In genomic region chr17:24642791-24643343, GRCm38 (mm10) we compare ENCODE assay signal across 25 mouse cellular contexts. TPM values are rescaled to one million over a fixed set of nuclear protein-coding genes. Genes with fewer than 3 reads are reported as not detected.
DNase-seq lines count a peak whose midpoint lies in the region; ATAC-seq and TF ChIP-seq lines count a peak whose summit lies in the region.
"Had no signal": no experiment of that assay in that cellular context is flagged by ENCODE, and none has a peak within 500 bp of the region (broad histone marks: within the 10 kb centered on the region; RNA-seq: fewer than 3 reads in every experiment).

No protein-coding gene starts in this region.

- peak overlapping the region; percentile 99 for H3K27ac ChIP-seq in heart, adult 2 months
- no peak overlapping the region for H3K27ac ChIP-seq in heart, embryonic 11.5 days (ENCODE audit: low read depth, low read length)
- H3K27ac ChIP-seq in kidney, adult 2 months (ENCODE audit: insufficient read depth, low read depth, low read length), result peak overlapping the region; percentile 96
- H3K27ac ChIP-seq in limb, embryonic 10.5 days, result peak overlapping the region; percentile 25
- H3K27ac ChIP-seq: forebrain, embryonic 12.5 days; midbrain, embryonic 12.5 days had no signal

- no peak for DNase-seq in heart, adult 2 months
- DNase-seq in kidney, adult 2 months, result no peak
- DNase-seq in kidney, postnatal 36 days, result no peak
- peak; percentile 10 for DNase-seq in lung, adult 2 months
- no peak for DNase-seq in lung, postnatal 14 days
- DNase-seq in limb, embryonic 10.5 days (ENCODE audit: low spot score), result no peak
- DNase-seq in adrenal gland, postnatal 14 days, result no peak
- DNase-seq: adrenal gland, postnatal 25 days; cerebellum, adult 11-12 months; cerebellum, postnatal 25 days; gastrocnemius, postnatal 14 days; kidney, postnatal 14 days; liver, postnatal 0 days; thymus, postnatal 25 days had no signal

- peak overlapping the region; percentile 68 for H3K4me3 ChIP-seq in heart, adult 2 months
- H3K4me3 ChIP-seq in heart, embryonic 11.5 days (ENCODE audit: low read depth, low read length), result no peak overlapping the region
- H3K4me3 ChIP-seq in kidney, adult 2 months (ENCODE audit: insufficient read depth, low read depth, low read length), result peak overlapping the region; percentile 58
- H3K4me3 ChIP-seq in lung, adult 2 months (replicated peaks; ENCODE audit: extremely low read depth, low read depth, low read length), result peak overlapping the region; percentile 63
- no peak overlapping the region for H3K4me3 ChIP-seq in limb, embryonic 10.5 days
- H3K4me3 ChIP-seq: forebrain, embryonic 12.5 days; limb, embryonic 15.5 days; midbrain, embryonic 12.5 days; neural tube, embryonic 13.5 days had no signal

- H3K79me2 ChIP-seq in heart, adult 2 months (replicated peaks; ENCODE audit: control insufficient read depth, insufficient read depth, low read length), result peaks cover 2% of the 10 kb centered on the region; the same call in 1 of the 2 replicates

- H3K27me3 ChIP-seq in heart, adult 2 months (ENCODE audit: control insufficient read depth, insufficient read depth, low read length), result no peaks in the 10 kb centered on the region
- peaks cover 48% of the 10 kb centered on the region for H3K27me3 ChIP-seq in heart, embryonic 11.5 days (ENCODE audit: control insufficient read depth, insufficient read depth, low read length)
- no peaks in the 10 kb centered on the region for H3K27me3 ChIP-seq in kidney, adult 2 months (replicated peaks; ENCODE audit: control insufficient read depth, insufficient read depth, low read length)
- peaks cover 4% of the 10 kb centered on the region; the same call in 1 of the 2 replicates for H3K27me3 ChIP-seq in limb, embryonic 10.5 days (ENCODE audit: low read depth, poor library complexity, severe bottlenecking)
- H3K27me3 ChIP-seq: forebrain, embryonic 12.5 days; limb, embryonic 15.5 days; neural tube, embryonic 13.5 days had no signal

- peak overlapping the region; percentile 81 for H3K9ac ChIP-seq in heart, adult 2 months (ENCODE audit: low read depth, low read length)
- no peak overlapping the region for H3K9ac ChIP-seq in heart, embryonic 11.5 days (ENCODE audit: low read depth, low read length)
- H3K9ac ChIP-seq: forebrain, embryonic 12.5 days; limb, embryonic 15.5 days; liver, postnatal 0 days; midbrain, embryonic 12.5 days had no signal

- no peak for TF ChIP-seq CTCF in heart, adult 2 months (IDR thresholded peaks at IDR 0.05)
- TF ChIP-seq CTCF in kidney, adult 2 months (conservative IDR thresholded peaks at IDR 0.05; ENCODE audit: insufficient read depth, insufficient read length, low read depth, low read length), result no peak
- TF ChIP-seq CTCF in lung, adult 2 months (IDR thresholded peaks at IDR 0.05; ENCODE audit: insufficient read depth, low read length), result no peak

- H3K9me3 ChIP-seq in heart, embryonic 11.5 days (replicated peaks; ENCODE audit: control insufficient read depth, low read length), result no peaks in the 10 kb centered on the region
- H3K9me3 ChIP-seq in limb, embryonic 10.5 days (replicated peaks), result no peaks in the 10 kb centered on the region
- H3K9me3 ChIP-seq: forebrain, embryonic 12.5 days; limb, embryonic 15.5 days; midbrain, embryonic 12.5 days; neural tube, embryonic 13.5 days had no signal

- H3K36me3 ChIP-seq in heart, adult 2 months (ENCODE audit: control insufficient read depth, insufficient read depth, low read length), result peaks cover 12% of the 10 kb centered on the region
- H3K36me3 ChIP-seq in heart, embryonic 11.5 days (ENCODE audit: control insufficient read depth, insufficient read depth, low read length), result peaks cover 2% of the 10 kb centered on the region; the same call in 1 of the 2 replicates
- no peaks in the 10 kb centered on the region for H3K36me3 ChIP-seq in kidney, adult 2 months (ENCODE audit: control insufficient read depth, insufficient read depth, low read length)
- H3K36me3 ChIP-seq in limb, embryonic 10.5 days, result peaks cover 68% of the 10 kb centered on the region
- H3K36me3 ChIP-seq: midbrain, embryonic 12.5 days had no signal

- TF ChIP-seq EP300 in heart, adult 2 months (IDR thresholded peaks at IDR 0.05; ENCODE audit: insufficient read depth, low read depth, low read length), result no peak

- TF ChIP-seq POLR2A in heart, adult 2 months (IDR thresholded peaks at IDR 0.05; ENCODE audit: insufficient read depth, low read depth, low read length), result no peak
- no peak for TF ChIP-seq POLR2A in kidney, adult 2 months (IDR thresholded peaks at IDR 0.05; ENCODE audit: low read depth, low read length)
- TF ChIP-seq POLR2A in lung, adult 2 months (IDR thresholded peaks at IDR 0.05; ENCODE audit: borderline replicate concordance, extremely low read depth, low read depth, low read length), result no peak

- WGBS in heart, adult 2 months, result 55% methylated on average over 6 of the region's 6 CpGs
- WGBS in heart, embryonic 11.5 days (ENCODE audit: insufficient replicate concordance), result 65% methylated on average over 6 of the region's 6 CpGs
- 56% methylated on average over 6 of the region's 6 CpGs for WGBS in kidney, adult 2 months
- WGBS in lung, adult 2 months, result 47% methylated on average over 6 of the region's 6 CpGs
- 64% methylated on average over 6 of the region's 6 CpGs for WGBS in limb, embryonic 10.5 days

- ATAC-seq in heart, embryonic 11.5 days (replicated peaks; ENCODE audit: insufficient number of reproducible peaks, low FRiP score, low TSS enrichment), result no peak
- ATAC-seq: inflammation-experienced regulatory T-cells, adult 6 months; liver, postnatal 0 days had no signal

- no peak overlapping the region for H3K4me2 ChIP-seq in heart, embryonic 11.5 days
- H3K4me2 ChIP-seq: forebrain, embryonic 12.5 days; limb, embryonic 15.5 days; midbrain, embryonic 12.5 days; neural tube, embryonic 13.5 days had no signal

- peaks cover 17% of the 10 kb centered on the region for H3K4me1 ChIP-seq in heart, adult 2 months (ENCODE audit: control insufficient read depth, insufficient read depth, low read length)
- H3K4me1 ChIP-seq in heart, embryonic 11.5 days (ENCODE audit: control insufficient read depth, insufficient read depth, low read length), result peaks cover 40% of the 10 kb centered on the region
- 0 out of 2 replicates have a peak, but pooled peaks cover 3% of the 10 kb centered on the region for H3K4me1 ChIP-seq in kidney, adult 2 months (ENCODE audit: control insufficient read depth, insufficient read depth, low read length)
- peaks cover 38% of the 10 kb centered on the region for H3K4me1 ChIP-seq in lung, adult 2 months (ENCODE audit: control insufficient read depth, insufficient read depth, low read length)
- H3K4me1 ChIP-seq in limb, embryonic 10.5 days, result peaks cover 80% of the 10 kb centered on the region
- H3K4me1 ChIP-seq: forebrain, embryonic 12.5 days; midbrain, embryonic 12.5 days had no signal

- intact Hi-C loops in heart, adult 2 months (cut with DNase I), result loop anchor here (10.0 kb wide), 1 partner anchor 432 kb away; no protein-coding TSS in a partner anchor

RNA-seq across cellular contexts. Expression of gene Slc9a3r2, which starts 7.3 kb away (rescaled TPM):
- total RNA-seq in heart, adult 2 months (2021), result 100 to 1,000 TPM in 1 of 2 experiments, 10 to 100 TPM in 1; 100.0 to 110 TPM
- polyA plus RNA-seq in heart, adult 2 months (2012; rRNA removed), result 125 and 147 TPM in 2 replicates
- 52.7 and 58.0 TPM in 2 replicates for polyA plus RNA-seq in heart, embryonic 11.5 days (2014; fragmentation: Nextera tagmentation; extraction: Ambion mirVana)
- 111 and 123 TPM in 2 replicates for polyA plus RNA-seq in kidney, adult 2 months (2012; rRNA removed)
- 507 and 712 TPM in 2 replicates for polyA plus RNA-seq in lung, adult 2 months (2012; rRNA removed)
- polyA plus RNA-seq in limb, embryonic 10.5 days (2016; fragmentation: Nextera tagmentation; extraction: Ambion mirVana), result 47.2 and 57.1 TPM in 2 replicates
- total RNA-seq in adrenal gland, postnatal 14 days (2021), result 90.2 and 99.1 TPM in 2 replicates
- polyA plus RNA-seq: inflammation-experienced regulatory T-cells, adult 6 months had no signal

RNA-seq across cellular contexts. Expression of gene Nthl1, which starts 10.4 kb away (rescaled TPM):
- 1 to 10 TPM; 2.9 to 3.4 TPM for total RNA-seq in heart, adult 2 months (2021)
- polyA plus RNA-seq in heart, adult 2 months (2012; rRNA removed), result 4.4 and 7.0 TPM in 2 replicates
- polyA plus RNA-seq in heart, embryonic 11.5 days (2014; fragmentation: Nextera tagmentation; extraction: Ambion mirVana), result 9.1 and 9.8 TPM in 2 replicates
- 13.6 and 15.8 TPM in 2 replicates for polyA plus RNA-seq in kidney, adult 2 months (2012; rRNA removed)
- 18.8 and 19.3 TPM in 2 replicates for polyA plus RNA-seq in lung, adult 2 months (2012; rRNA removed)
- polyA plus RNA-seq in limb, embryonic 10.5 days (2016; fragmentation: Nextera tagmentation; extraction: Ambion mirVana), result 27.5 and 31.2 TPM in 2 replicates
- total RNA-seq in adrenal gland, postnatal 14 days (2021), result 7.2 and 7.7 TPM in 2 replicates

RNA-seq across cellular contexts. Expression of gene Tsc2, which starts 10.4 kb away (rescaled TPM):
- total RNA-seq in heart, adult 2 months (2021), result 100 to 1,000 TPM; 104 to 110 TPM
- polyA plus RNA-seq in heart, adult 2 months (2012; rRNA removed), result 178 and 194 TPM in 2 replicates
- 46.7 and 50.6 TPM in 2 replicates for polyA plus RNA-seq in heart, embryonic 11.5 days (2014; fragmentation: Nextera tagmentation; extraction: Ambion mirVana)
- polyA plus RNA-seq in kidney, adult 2 months (2012; rRNA removed), result 152 and 174 TPM in 2 replicates
- polyA plus RNA-seq in lung, adult 2 months (2012; rRNA removed), result 220 and 230 TPM in 2 replicates
- 63.2 and 79.5 TPM in 2 replicates for polyA plus RNA-seq in limb, embryonic 10.5 days (2016; fragmentation: Nextera tagmentation; extraction: Ambion mirVana)
- 100 and 110 TPM in 2 replicates for total RNA-seq in adrenal gland, postnatal 14 days (2021)

RNA-seq across cellular contexts. Expression of gene Npw, which starts 15.4 kb away (rescaled TPM):
- total RNA-seq in heart, adult 2 months (2021), result not detected
- not detected in 2 replicates for polyA plus RNA-seq in heart, adult 2 months (2012; rRNA removed)
- not detected in 2 replicates for polyA plus RNA-seq in heart, embryonic 11.5 days (2014; fragmentation: Nextera tagmentation; extraction: Ambion mirVana)
- polyA plus RNA-seq in kidney, adult 2 months (2012; rRNA removed), result not detected in 2 replicates
- polyA plus RNA-seq in lung, adult 2 months (2012; rRNA removed), result 77.9 and 131 TPM in 2 replicates
- polyA plus RNA-seq in limb, embryonic 10.5 days (2016; fragmentation: Nextera tagmentation; extraction: Ambion mirVana), result 0.88 and 1.1 TPM in 2 replicates
- total RNA-seq in adrenal gland, postnatal 14 days (2021), result not detected in 2 replicates
- total RNA-seq: adrenal gland, postnatal 25 days; CH12.LX; gastrocnemius, postnatal 14 days; hematopoietic stem cell, adult 5-6 weeks; left cerebral cortex, postnatal 10 days; MEL had no signal
- polyA plus RNA-seq: forebrain, embryonic 12.5 days; frontal cortex, adult 2 months; inflammation-experienced regulatory T-cells, adult 6 months; limb, embryonic 15.5 days; liver, postnatal 0 days; midbrain, embryonic 12.5 days; neural tube, embryonic 13.5 days had no signal

RNA-seq across cellular contexts. Expression of gene Zfp598, which starts 26.6 kb away (rescaled TPM):
- total RNA-seq in heart, adult 2 months (2021), result 10 to 100 TPM; 17.4 to 17.5 TPM
- 28.1 and 29.9 TPM in 2 replicates for polyA plus RNA-seq in heart, adult 2 months (2012; rRNA removed)
- 19.7 and 22.0 TPM in 2 replicates for polyA plus RNA-seq in heart, embryonic 11.5 days (2014; fragmentation: Nextera tagmentation; extraction: Ambion mirVana)
- 44.3 and 57.6 TPM in 2 replicates for polyA plus RNA-seq in kidney, adult 2 months (2012; rRNA removed)
- 89.7 and 89.8 TPM in 2 replicates for polyA plus RNA-seq in lung, adult 2 months (2012; rRNA removed)
- 34.5 and 36.7 TPM in 2 replicates for polyA plus RNA-seq in limb, embryonic 10.5 days (2016; fragmentation: Nextera tagmentation; extraction: Ambion mirVana)
- 44.5 and 47.4 TPM in 2 replicates for total RNA-seq in adrenal gland, postnatal 14 days (2021)

Comparison
In these comparisons a context has a peak if more than half of its experiments do, and no peak if none do; other contexts are left out.
1. H3K4me3 ChIP-seq: peak in heart, adult 2 months (single experiment), kidney, adult 2 months (single experiment) and lung, adult 2 months (single experiment); none in heart, embryonic 11.5 days (single experiment) and limb, embryonic 10.5 days (single experiment).